In the genomic region with DNA sequence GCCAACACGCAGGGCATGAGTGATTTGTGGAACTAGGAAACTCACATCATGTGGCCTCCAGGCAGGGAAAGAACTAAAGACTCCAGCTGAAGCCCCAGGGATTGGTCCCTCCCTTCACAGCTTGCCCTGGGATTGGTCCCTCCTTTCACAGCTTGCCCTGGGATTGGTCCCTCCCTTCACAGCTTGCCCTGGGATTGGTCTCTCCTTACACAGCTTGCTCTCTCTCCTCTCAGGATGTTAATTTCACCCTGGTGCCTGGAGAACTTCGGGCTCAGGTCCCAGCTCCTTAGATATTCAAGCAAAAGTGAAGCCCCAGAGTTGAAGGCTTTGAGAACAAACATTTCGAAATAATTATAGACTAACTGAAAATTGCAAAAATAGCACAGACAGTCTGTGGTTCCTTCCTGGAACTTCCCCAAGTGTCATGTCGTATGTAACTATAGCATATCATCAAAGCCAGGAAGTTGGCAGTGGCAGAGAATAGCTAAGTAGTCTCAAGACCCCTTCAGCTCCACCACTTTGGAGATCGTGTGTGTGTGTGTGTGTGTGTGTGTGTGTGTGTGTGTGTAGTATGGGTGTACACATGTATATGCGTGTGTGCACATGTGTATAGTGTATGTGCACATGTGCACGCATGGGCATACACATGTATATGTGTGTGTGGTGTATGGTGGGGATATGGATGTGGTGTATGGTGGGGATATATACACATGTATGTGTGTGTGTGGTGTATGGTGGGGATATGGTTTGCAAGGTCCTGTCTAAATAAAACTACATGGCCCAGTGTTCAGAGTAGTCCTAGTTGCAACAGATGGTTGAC, we compare ENCODE assay signal across 10 mouse cellular contexts. TPM values are rescaled to one million over a fixed set of nuclear protein-coding genes. Genes with fewer than 3 reads are reported as not detected.
A peak's percentile ranks its signal among the peaks of the same experiment; 100 is the strongest.
DNase-seq lines count a peak whose midpoint lies in the region; ATAC-seq and TF ChIP-seq lines count a peak whose summit lies in the region.
"Had no signal": no experiment of that assay in that cellular context is flagged by ENCODE, and none has a peak within 500 bp of the region (broad histone marks: within the 10 kb centered on the region; RNA-seq: fewer than 3 reads in every experiment).

No protein-coding gene starts in this region.

- no peak for TF ChIP-seq EP300 in MEL (IDR thresholded peaks at IDR 0.05; ENCODE audit: low read depth in 1 of 2, low read length in 2 of 2)
- TF ChIP-seq EP300 in lung, postnatal 0 days (IDR thresholded peaks at IDR 0.05), result no peak

- 0 out of 2 replicates have a peak overlapping the region, but pooled peaks have one; percentile 25 for H3K27ac ChIP-seq in forebrain, embryonic 15.5 days (replicated peaks)
- no peak overlapping the region for H3K27ac ChIP-seq in forebrain, embryonic 12.5 days
- no peak overlapping the region for H3K27ac ChIP-seq in MEL (ENCODE audit: control insufficient read depth, low read depth, low read length)
- no peak overlapping the region for H3K27ac ChIP-seq in lung, postnatal 0 days (ENCODE audit: low read length)
- no peak overlapping the region for H3K27ac ChIP-seq in stomach, embryonic 15.5 days
- no peak overlapping the region for H3K27ac ChIP-seq in cerebellum, adult 2 months (ENCODE audit: insufficient read depth, low read length)

- TF ChIP-seq POLR2A in MEL (IDR thresholded peaks at IDR 0.05; ENCODE audit: control insufficient read depth in 1 of 2, insufficient read depth in 1 of 2, low read depth in 1 of 2, low read length in 2 of 2, poor library complexity in 1 of 2), result no peak
- no peak for TF ChIP-seq POLR2A in cerebellum, adult 2 months (IDR thresholded peaks at IDR 0.05; ENCODE audit: borderline replicate concordance, insufficient read depth, low read length)

- no peaks in the 10 kb centered on the region for H3K36me3 ChIP-seq in forebrain, embryonic 15.5 days
- no peaks in the 10 kb centered on the region for H3K36me3 ChIP-seq in forebrain, embryonic 12.5 days (replicated peaks)
- no peaks in the 10 kb centered on the region for H3K36me3 ChIP-seq in MEL (ENCODE audit: control insufficient read depth in 1 of 2, insufficient read depth in 2 of 2, low read length in 2 of 2)
- no peaks in the 10 kb centered on the region for H3K36me3 ChIP-seq in lung, postnatal 0 days (ENCODE audit: insufficient read depth, low read length)
- no peaks in the 10 kb centered on the region for H3K36me3 ChIP-seq in stomach, embryonic 15.5 days

- no peak overlapping the region for H3K4me3 ChIP-seq in forebrain, embryonic 15.5 days
- no peak overlapping the region for H3K4me3 ChIP-seq in forebrain, embryonic 12.5 days (replicated peaks)
- no peak overlapping the region for H3K4me3 ChIP-seq in MEL (ENCODE audit: control insufficient read depth in 1 of 2, insufficient read depth in 1 of 2, low read depth in 2 of 2, low read length in 2 of 2)
- H3K4me3 ChIP-seq in lung, postnatal 0 days (ENCODE audit: low read depth, low read length), result no peak overlapping the region
- H3K4me3 ChIP-seq in stomach, embryonic 15.5 days (replicated peaks), result no peak overlapping the region
- no peak overlapping the region for H3K4me3 ChIP-seq in cerebellum, adult 2 months (replicated peaks; ENCODE audit: insufficient read depth, low read depth, low read length)

- H3K9ac ChIP-seq in forebrain, embryonic 15.5 days (replicated peaks), result no peak overlapping the region
- H3K9ac ChIP-seq in forebrain, embryonic 12.5 days, result no peak overlapping the region
- no peak overlapping the region for H3K9ac ChIP-seq in MEL (ENCODE audit: control insufficient read depth, low read depth, low read length, poor library complexity, severe bottlenecking)
- H3K9ac ChIP-seq in lung, postnatal 0 days (replicated peaks; ENCODE audit: low read depth), result no peak overlapping the region
- no peak overlapping the region for H3K9ac ChIP-seq in stomach, embryonic 15.5 days

- no peaks in the 10 kb centered on the region for H3K27me3 ChIP-seq in forebrain, embryonic 15.5 days
- H3K27me3 ChIP-seq in forebrain, embryonic 12.5 days, result no peaks in the 10 kb centered on the region
- peaks cover 0 to 6% of the 10 kb centered on the region in 2 experiments for H3K27me3 ChIP-seq in MEL (ENCODE audit: control insufficient read depth in 1 of 2, insufficient read depth in 2 of 2, low read length in 2 of 2)
- no peaks in the 10 kb centered on the region for H3K27me3 ChIP-seq in lung, postnatal 0 days (replicated peaks; ENCODE audit: insufficient read depth, low read length)
- no peaks in the 10 kb centered on the region for H3K27me3 ChIP-seq in stomach, embryonic 15.5 days (replicated peaks)
- no peaks in the 10 kb centered on the region for H3K27me3 ChIP-seq in cerebellum, adult 2 months (ENCODE audit: control insufficient read depth, insufficient read depth, low read length)

- 65% methylated on average over 7 of the region's 7 CpGs for WGBS in forebrain, embryonic 15.5 days
- WGBS in forebrain, embryonic 12.5 days, result 69% methylated on average over 7 of the region's 7 CpGs
- WGBS in lung, postnatal 0 days, result 35% methylated on average over 7 of the region's 7 CpGs
- WGBS in stomach, embryonic 15.5 days, result 59% methylated on average over 7 of the region's 7 CpGs
- WGBS in cerebellum, adult 2 months, result 43% methylated on average over 7 of the region's 7 CpGs

- DNase-seq in MEL (ENCODE audit: low read depth, low spot score), result peak; percentile 55
- DNase-seq in forelimb bud, embryonic 11.5 days (ENCODE audit: low read depth, low spot score), result peak; percentile 46
- peak; percentile 46 for DNase-seq in layer of hippocampus, adult 9-11 months
- peak; percentile 92 for DNase-seq in lung, postnatal 0 days (ENCODE audit: low spot score)
- DNase-seq in cerebellum, adult 2 months, result no peak

- no peaks in the 10 kb centered on the region for H3K9me3 ChIP-seq in forebrain, embryonic 15.5 days
- no peaks in the 10 kb centered on the region for H3K9me3 ChIP-seq in forebrain, embryonic 12.5 days
- H3K9me3 ChIP-seq in MEL (replicated peaks; ENCODE audit: insufficient read depth, low read length), result no peaks in the 10 kb centered on the region
- H3K9me3 ChIP-seq in lung, postnatal 0 days (ENCODE audit: low read length), result no peaks in the 10 kb centered on the region
- no peaks in the 10 kb centered on the region for H3K9me3 ChIP-seq in stomach, embryonic 15.5 days

- 0 out of 2 replicates have a peak, but pooled peaks cover 3% of the 10 kb centered on the region for H3K4me1 ChIP-seq in forebrain, embryonic 15.5 days
- H3K4me1 ChIP-seq in forebrain, embryonic 12.5 days, result no peaks in the 10 kb centered on the region
- no peaks in the 10 kb centered on the region for H3K4me1 ChIP-seq in MEL (ENCODE audit: control insufficient read depth in 1 of 2, insufficient read depth in 2 of 2, low read length in 2 of 2)
- no peaks in the 10 kb centered on the region for H3K4me1 ChIP-seq in lung, postnatal 0 days (ENCODE audit: insufficient read depth, low read depth, low read length)
- H3K4me1 ChIP-seq in stomach, embryonic 15.5 days, result no peaks in the 10 kb centered on the region
- H3K4me1 ChIP-seq in cerebellum, adult 2 months (ENCODE audit: control insufficient read depth, insufficient read depth, low read length), result no peaks in the 10 kb centered on the region

- no peak for TF ChIP-seq CTCF in MEL (IDR thresholded peaks at IDR 0.05 in 2 of 3, conservative IDR thresholded peaks at IDR 0.05 in 1 of 3; ENCODE audit: control insufficient read depth in 1 of 3, insufficient read depth in 1 of 3, low read depth in 2 of 3, low read length in 3 of 3, poor library complexity in 1 of 3, severe bottlenecking in 1 of 3)
- no peak for TF ChIP-seq CTCF in lung, postnatal 0 days (IDR thresholded peaks at IDR 0.05)
- no peak for TF ChIP-seq CTCF in cerebellum, adult 2 months (IDR thresholded peaks at IDR 0.05; ENCODE audit: borderline replicate concordance, insufficient read depth, low read depth, low read length)

- H3K79me2 ChIP-seq in MEL (ENCODE audit: control insufficient read depth, insufficient read depth, low read length, poor library complexity), result no peaks in the 10 kb centered on the region

- ATAC-seq in forebrain, embryonic 15.5 days (replicated peaks), result peak; percentile 95
- no peak for ATAC-seq in forebrain, embryonic 12.5 days (ENCODE audit: low FRiP score)
- ATAC-seq in lung, postnatal 0 days, result peak; percentile 96
- ATAC-seq in stomach, embryonic 15.5 days (ENCODE audit: insufficient read depth, low FRiP score, low read depth), result peak; percentile 83

- no peak overlapping the region for H3K4me2 ChIP-seq in forebrain, embryonic 15.5 days (replicated peaks)
- no peak overlapping the region for H3K4me2 ChIP-seq in forebrain, embryonic 12.5 days
- H3K4me2 ChIP-seq in lung, postnatal 0 days (replicated peaks; ENCODE audit: low read depth, low read length), result no peak overlapping the region
- no peak overlapping the region for H3K4me2 ChIP-seq in stomach, embryonic 15.5 days

- TF ChIP-seq RAD21 in MEL (IDR thresholded peaks at IDR 0.05; ENCODE audit: low read depth, low read length), result no peak

RNA-seq across cellular contexts. Expression of a gene that starts 17.6 kb away (rescaled TPM):
- polyA plus RNA-seq in forebrain, embryonic 15.5 days (2015; fragmentation: Nextera tagmentation; extraction: Ambion mirVana), result 0.96 and 1.4 TPM in 2 replicates
- 0.26 and 0.38 TPM in 2 replicates for polyA plus RNA-seq in forebrain, embryonic 12.5 days (2016; fragmentation: Nextera tagmentation; extraction: Ambion mirVana)
- 0.04 TPM in 1 of 2 replicates, not detected in the other for total RNA-seq in MEL (2012; rRNA removed)
- under 1 TPM in 1 of 2 experiments, not detected in 1; 0.07 TPM for polyA plus RNA-seq in MEL (2012; ENCODE audit: insufficient read depth in 1 of 2, insufficient read length in 2 of 2, low read depth in 1 of 2, low replicate concordance in 2 of 2, missing spikeins in 1 of 2)
- polyA plus RNA-seq in lung, postnatal 0 days (2015; fragmentation: Nextera tagmentation; extraction: Ambion mirVana), result 3.1 and 3.9 TPM in 2 replicates
- polyA plus RNA-seq in stomach, embryonic 15.5 days (2015; fragmentation: Nextera tagmentation; extraction: Ambion mirVana), result 0.08 TPM in 1 of 2 replicates, not detected in the other
- 2.2 and 5.1 TPM in 2 replicates for polyA plus RNA-seq in cerebellum, adult 2 months (2012; rRNA removed)
- total RNA-seq: gastrocnemius, postnatal 36 days had no signal
- polyA plus RNA-seq: small intestine, adult 2 months had no signal

RNA-seq across cellular contexts. Expression of a gene that starts 19.8 kb away (rescaled TPM):
- polyA plus RNA-seq in forebrain, embryonic 15.5 days (2015; fragmentation: Nextera tagmentation; extraction: Ambion mirVana), result 1.0 and 1.2 TPM in 2 replicates
- 1.7 and 2.4 TPM in 2 replicates for polyA plus RNA-seq in forebrain, embryonic 12.5 days (2016; fragmentation: Nextera tagmentation; extraction: Ambion mirVana)
- not detected in 2 replicates for total RNA-seq in MEL (2012; rRNA removed)
- polyA plus RNA-seq in MEL (2012; ENCODE audit: insufficient read depth in 1 of 2, insufficient read length in 2 of 2, low read depth in 1 of 2, low replicate concordance in 2 of 2, missing spikeins in 1 of 2), result under 1 TPM in 1 of 2 experiments, not detected in 1; 0.08 TPM
- 4.8 and 5.3 TPM in 2 replicates for polyA plus RNA-seq in lung, postnatal 0 days (2015; fragmentation: Nextera tagmentation; extraction: Ambion mirVana)
- 3.1 and 3.6 TPM in 2 replicates for polyA plus RNA-seq in stomach, embryonic 15.5 days (2015; fragmentation: Nextera tagmentation; extraction: Ambion mirVana)
- 0.16 and 0.25 TPM in 2 replicates for polyA plus RNA-seq in cerebellum, adult 2 months (2012; rRNA removed)

RNA-seq across cellular contexts. Expression of a gene that starts 43.7 kb away (rescaled TPM):
- 41.8 and 42.3 TPM in 2 replicates for polyA plus RNA-seq in forebrain, embryonic 15.5 days (2015; fragmentation: Nextera tagmentation; extraction: Ambion mirVana)
- polyA plus RNA-seq in forebrain, embryonic 12.5 days (2016; fragmentation: Nextera tagmentation; extraction: Ambion mirVana), result 35.6 and 42.0 TPM in 2 replicates
- 13.6 and 14.2 TPM in 2 replicates for total RNA-seq in MEL (2012; rRNA removed)
- 10 to 100 TPM in 1 of 2 experiments, not detected in 1; 23.8 TPM for polyA plus RNA-seq in MEL (2012; ENCODE audit: insufficient read depth in 1 of 2, insufficient read length in 2 of 2, low read depth in 1 of 2, low replicate concordance in 2 of 2, missing spikeins in 1 of 2)
- 10.4 and 10.8 TPM in 2 replicates for polyA plus RNA-seq in lung, postnatal 0 days (2015; fragmentation: Nextera tagmentation; extraction: Ambion mirVana)
- polyA plus RNA-seq in stomach, embryonic 15.5 days (2015; fragmentation: Nextera tagmentation; extraction: Ambion mirVana), result 15.1 and 19.7 TPM in 2 replicates
- 53.0 and 54.0 TPM in 2 replicates for polyA plus RNA-seq in cerebellum, adult 2 months (2012; rRNA removed)

Comparison
In these comparisons a context has a peak if more than half of its experiments do, and no peak if none do; other contexts are left out.
1. DNase-seq: peak in MEL (single experiment), forelimb bud, embryonic 11.5 days (single experiment), layer of hippocampus, adult 9-11 months (single experiment) and lung, postnatal 0 days (single experiment); none in cerebellum, adult 2 months (0 of 2).